Mouse (Mus musculus): ENCODE results near the gene Morn1. TPM values are rescaled to one million over a fixed set of nuclear protein-coding genes. Genes with fewer than 3 reads are reported as not detected.

Morn1 gene
- total and polyA plus RNA-seq, 2 experiments from 2014 or later = 3.3 to 8.6 TPM

GRCm38 (mm10) chr4:155183201-155183600 lies 96.8 kb downstream of the Morn1 start:
- TF ChIP-seq CTCF (IDR thresholded peaks at IDR 0.05) = no peak

GRCm38 (mm10) chr4:155184248-155185070 lies 98.1 kb downstream of the Morn1 start:
- Histone ChIP-seq H3K9me3 (ENCODE audit: low read length) (no peaks in the 10 kb centered on the region), H3K4me1 (ENCODE audit: insufficient read depth, low read length) (peaks cover 3% of the 10 kb centered on the region; the same call in 1 of the 2 replicates), H3K4me2 (ENCODE audit: low read depth, low read length, poor library complexity, severe bottlenecking) (no peak overlapping the region), H3K4me3 (ENCODE audit: low read depth, low read length) (no peak overlapping the region), H3K9ac (replicated peaks; ENCODE audit: low read length, poor library complexity, severe bottlenecking) (no peak overlapping the region), H3K27me3 (ENCODE audit: insufficient read depth, low read length) (no peaks in the 10 kb centered on the region), H3K27ac (ENCODE audit: low read depth, low read length) (no peak overlapping the region), H3K36me3 (ENCODE audit: insufficient read depth, low read length) (no peaks in the 10 kb centered on the region)
- no peak for ATAC-seq (ENCODE audit: low FRiP score)
- WGBS = 74% methylated on average over 18 of the region's 18 CpGs
- TF ChIP-seq CTCF (IDR thresholded peaks at IDR 0.05) = no peak
- no peak for DNase-seq (ENCODE audit: low spot score)

More at GRCm38 (mm10) chr4:155183201-155183600, 96.8 kb downstream of the Morn1 start:
- Histone ChIP-seq H3K9me3 (ENCODE audit: low read length) (no peaks in the 10 kb centered on the region), H3K27me3 (ENCODE audit: insufficient read depth, low read length) (no peaks in the 10 kb centered on the region), H3K9ac (replicated peaks; ENCODE audit: low read length, poor library complexity, severe bottlenecking) (no peak overlapping the region), H3K27ac (ENCODE audit: low read depth, low read length) (no peak overlapping the region), H3K4me3 (ENCODE audit: low read depth, low read length) (no peak overlapping the region), H3K4me1 (ENCODE audit: insufficient read depth, low read length) (peaks cover 12% of the 10 kb centered on the region), H3K4me2 (ENCODE audit: low read depth, low read length, poor library complexity, severe bottlenecking) (no peak overlapping the region), H3K36me3 (ENCODE audit: insufficient read depth, low read length) (no peaks in the 10 kb centered on the region)
- DNase-seq (ENCODE audit: low spot score) (no peak), ATAC-seq (ENCODE audit: low FRiP score) (no peak)
- 86% methylated on average over 7 of the region's 7 CpGs for WGBS

GRCm38 (mm10) chr4:155185845-155186244 lies 99.5 kb downstream of the Morn1 start:
- whole genome bisulfite sequencing = 82% methylated on average over 9 of the region's 9 CpGs
- H3K4me1 ChIP-seq (ENCODE audit: insufficient read depth, low read length) = 0 out of 2 replicates have a peak, but pooled peaks cover 4% of the 10 kb centered on the region
- no peak for ATAC-seq (ENCODE audit: low FRiP score)

DNA sequence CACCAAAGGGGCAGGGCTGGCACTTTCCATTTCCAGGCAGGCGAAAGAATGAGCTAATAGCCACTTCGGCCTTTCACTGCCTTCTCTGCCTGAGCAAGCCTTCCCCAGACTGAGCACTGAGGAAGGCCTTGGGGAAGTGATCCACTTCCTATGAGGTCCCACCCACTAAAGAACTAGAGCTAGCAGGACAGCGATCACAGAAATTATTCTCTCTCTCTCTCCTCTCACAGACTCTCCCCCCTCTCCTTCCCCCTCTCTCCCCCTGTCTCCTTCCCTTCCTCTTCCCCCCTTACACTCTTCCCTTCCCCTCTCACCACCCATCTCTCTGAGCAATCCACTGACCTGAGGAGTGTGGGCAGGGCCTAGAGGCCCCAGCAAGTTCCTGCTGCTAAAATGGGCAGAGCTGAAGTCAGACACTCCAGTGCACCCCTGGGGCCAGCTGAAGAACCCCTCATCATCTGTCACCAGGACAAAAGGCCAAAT lies 100.9 kb downstream of the Morn1 start:
- no peak for TF ChIP-seq CTCF (IDR thresholded peaks at IDR 0.05)
- no peaks in the 10 kb centered on the region for H3K9me3 ChIP-seq (ENCODE audit: low read length)
- 56% methylated on average over 3 of the region's 3 CpGs for WGBS
- DNase-seq (ENCODE audit: low spot score) (no peak), ATAC-seq (ENCODE audit: low FRiP score) (no peak)
- no peak overlapping the region for H3K9ac ChIP-seq (replicated peaks; ENCODE audit: low read length, poor library complexity, severe bottlenecking)
- H3K4me2 ChIP-seq (ENCODE audit: low read depth, low read length, poor library complexity, severe bottlenecking) = no peak overlapping the region
- H3K4me1 ChIP-seq (ENCODE audit: insufficient read depth, low read length) = 0 out of 2 replicates have a peak, but pooled peaks cover 4% of the 10 kb centered on the region
- H3K27ac ChIP-seq (ENCODE audit: low read depth, low read length) = no peak overlapping the region; the same call in 1 of the 2 replicates
- H3K36me3 ChIP-seq (ENCODE audit: insufficient read depth, low read length) = no peaks in the 10 kb centered on the region
- no peaks in the 10 kb centered on the region for H3K27me3 ChIP-seq (ENCODE audit: insufficient read depth, low read length)
- H3K4me3 ChIP-seq (ENCODE audit: low read depth, low read length) = no peak overlapping the region

More at GRCm38 (mm10) chr4:155185845-155186244, 99.5 kb downstream of the Morn1 start:
- no peaks in the 10 kb centered on the region for H3K9me3 ChIP-seq (ENCODE audit: low read length)
- DNase-seq (ENCODE audit: low spot score) = no peak
- TF ChIP-seq CTCF (IDR thresholded peaks at IDR 0.05) = no peak
- no peaks in the 10 kb centered on the region for H3K36me3 ChIP-seq (ENCODE audit: insufficient read depth, low read length)
- no peak overlapping the region for H3K27ac ChIP-seq (ENCODE audit: low read depth, low read length)
- no peak overlapping the region for H3K9ac ChIP-seq (replicated peaks; ENCODE audit: low read length, poor library complexity, severe bottlenecking)
- H3K27me3 ChIP-seq (ENCODE audit: insufficient read depth, low read length) = no peaks in the 10 kb centered on the region
- no peak overlapping the region for H3K4me2 ChIP-seq (ENCODE audit: low read depth, low read length, poor library complexity, severe bottlenecking)
- no peak overlapping the region for H3K4me3 ChIP-seq (ENCODE audit: low read depth, low read length)

DNA sequence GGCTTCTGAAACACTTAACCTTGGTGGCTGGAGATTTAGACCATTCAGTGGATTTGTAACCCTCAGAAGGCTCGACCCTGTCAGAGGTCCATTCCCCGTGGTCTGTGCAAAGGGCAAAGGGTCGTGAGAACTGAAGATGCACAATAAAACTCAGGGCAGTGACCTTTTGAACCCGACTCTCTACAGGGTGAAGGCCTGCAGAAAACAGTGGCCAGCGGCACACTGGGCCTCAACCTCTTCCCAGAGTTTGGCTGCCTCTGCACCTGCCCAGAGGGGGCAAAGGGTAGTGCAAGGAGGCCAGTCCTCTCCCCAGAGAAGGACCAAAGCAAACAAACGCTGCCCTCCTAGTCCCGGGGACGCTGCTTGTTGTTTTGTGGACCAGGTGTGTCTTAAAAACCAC lies 102.0 kb downstream of the Morn1 start:
- Histone ChIP-seq H3K4me3 (ENCODE audit: low read depth, low read length) (no peak overlapping the region), H3K36me3 (ENCODE audit: insufficient read depth, low read length) (no peaks in the 10 kb centered on the region), H3K27ac (ENCODE audit: low read depth, low read length) (no peak overlapping the region), H3K4me1 (ENCODE audit: insufficient read depth, low read length) (0 out of 2 replicates have a peak, but pooled peaks cover 4% of the 10 kb centered on the region), H3K9me3 (ENCODE audit: low read length) (no peaks in the 10 kb centered on the region), H3K4me2 (ENCODE audit: low read depth, low read length, poor library complexity, severe bottlenecking) (no peak overlapping the region), H3K27me3 (ENCODE audit: insufficient read depth, low read length) (no peaks in the 10 kb centered on the region), H3K9ac (replicated peaks; ENCODE audit: low read length, poor library complexity, severe bottlenecking) (no peak overlapping the region)
- DNase-seq (ENCODE audit: low spot score) = no peak
- no peak for ATAC-seq (ENCODE audit: low FRiP score)
- TF ChIP-seq CTCF (IDR thresholded peaks at IDR 0.05) = no peak
- 9% methylated on average over 8 of the region's 8 CpGs for WGBS

GRCm38 (mm10) chr4:155188803-155189202 lies 102.4 kb downstream of the Morn1 start:
- Histone ChIP-seq H3K4me2 (ENCODE audit: low read depth, low read length, poor library complexity, severe bottlenecking) (no peak overlapping the region), H3K9ac (replicated peaks; ENCODE audit: low read length, poor library complexity, severe bottlenecking) (no peak overlapping the region), H3K27me3 (ENCODE audit: insufficient read depth, low read length) (no peaks in the 10 kb centered on the region), H3K27ac (ENCODE audit: low read depth, low read length) (no peak overlapping the region), H3K36me3 (ENCODE audit: insufficient read depth, low read length) (no peaks in the 10 kb centered on the region), H3K4me3 (ENCODE audit: low read depth, low read length) (no peak overlapping the region), H3K9me3 (ENCODE audit: low read length) (no peaks in the 10 kb centered on the region), H3K4me1 (ENCODE audit: insufficient read depth, low read length) (0 out of 2 replicates have a peak, but pooled peaks cover 4% of the 10 kb centered on the region)
- ATAC-seq (ENCODE audit: low FRiP score) (no peak), DNase-seq (ENCODE audit: low spot score) (no peak)
- TF ChIP-seq CTCF (IDR thresholded peaks at IDR 0.05) = no peak
